19 mouse cellular contexts compared by ENCODE assay signal in the genomic region with DNA sequence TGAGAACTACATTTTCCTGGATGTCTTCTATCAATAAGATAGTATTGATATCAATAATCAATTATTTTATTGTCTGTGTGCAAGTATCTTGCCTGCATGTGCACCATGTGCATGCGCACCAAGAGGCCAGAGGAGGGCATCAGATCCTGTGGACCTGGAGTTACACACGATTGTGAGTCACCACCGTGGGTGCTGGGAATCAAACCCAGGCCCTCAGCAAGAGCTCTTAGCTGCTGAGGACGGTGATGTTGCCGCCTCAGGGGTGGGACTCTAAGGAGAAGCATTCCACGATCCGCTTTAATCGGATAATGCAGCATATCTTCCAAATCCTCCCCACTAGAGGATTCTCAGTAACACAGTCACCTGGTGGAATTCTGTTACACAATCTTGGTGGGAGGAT. TPM values are rescaled to one million over a fixed set of nuclear protein-coding genes. Genes with fewer than 3 reads are reported as not detected.
DNase-seq lines count a peak whose midpoint lies in the region; ATAC-seq lines count a peak whose summit lies in the region.
"Had no signal": no experiment of that assay in that cellular context is flagged by ENCODE, and none has a peak within 500 bp of the region (broad histone marks: within the 10 kb centered on the region; RNA-seq: fewer than 3 reads in every experiment).

No protein-coding gene starts in this region.

- no peak overlapping the region for H3K27ac ChIP-seq in hindbrain, embryonic 10.5 days
- no peak overlapping the region for H3K27ac ChIP-seq in hindbrain, embryonic 12.5 days
- no peak overlapping the region; the same call in 1 of the 2 replicates for H3K27ac ChIP-seq in hindbrain, embryonic 16.5 days (ENCODE audit: low read depth, low read length)
- H3K27ac ChIP-seq in neural tube, embryonic 14.5 days (ENCODE audit: low read depth, low read length): no peak overlapping the region
- H3K27ac ChIP-seq: heart, embryonic 10.5 days had no signal

- no peak overlapping the region for H3K9ac ChIP-seq in hindbrain, embryonic 12.5 days
- H3K9ac ChIP-seq in hindbrain, embryonic 16.5 days (ENCODE audit: low read depth, low read length): no peak overlapping the region
- no peak overlapping the region for H3K9ac ChIP-seq in neural tube, embryonic 14.5 days (replicated peaks; ENCODE audit: low read depth, low read length)
- H3K9ac ChIP-seq: midbrain, embryonic 12.5 days had no signal

- no peak overlapping the region for H3K4me2 ChIP-seq in hindbrain, embryonic 12.5 days (replicated peaks)
- H3K4me2 ChIP-seq in hindbrain, embryonic 16.5 days (ENCODE audit: low read length): peak overlapping the region; percentile 93
- peak overlapping the region; percentile 83; the same call in 1 of the 2 replicates for H3K4me2 ChIP-seq in neural tube, embryonic 14.5 days (ENCODE audit: low read depth, low read length)

- peaks cover 7% of the 10 kb centered on the region for H3K36me3 ChIP-seq in hindbrain, embryonic 10.5 days
- H3K36me3 ChIP-seq in hindbrain, embryonic 12.5 days: no peaks in the 10 kb centered on the region
- peaks cover 5% of the 10 kb centered on the region; the same call in 1 of the 2 replicates for H3K36me3 ChIP-seq in hindbrain, embryonic 16.5 days (ENCODE audit: control insufficient read depth, insufficient read depth, low read length)
- H3K36me3 ChIP-seq in neural tube, embryonic 14.5 days (ENCODE audit: control insufficient read depth, insufficient read depth, low read length): no peaks in the 10 kb centered on the region
- H3K36me3 ChIP-seq: midbrain, embryonic 12.5 days had no signal

- peaks cover 35% of the 10 kb centered on the region for H3K27me3 ChIP-seq in hindbrain, embryonic 10.5 days (ENCODE audit: insufficient read depth, poor library complexity, severe bottlenecking)
- no peaks in the 10 kb centered on the region for H3K27me3 ChIP-seq in hindbrain, embryonic 12.5 days
- H3K27me3 ChIP-seq in hindbrain, embryonic 16.5 days (replicated peaks; ENCODE audit: control insufficient read depth, insufficient read depth, low read length): no peaks in the 10 kb centered on the region
- no peaks in the 10 kb centered on the region for H3K27me3 ChIP-seq in neural tube, embryonic 14.5 days (ENCODE audit: control insufficient read depth, insufficient read depth, low read length)

- 97% methylated on average over 8 of the region's 8 CpGs for WGBS in hindbrain, embryonic 10.5 days
- WGBS in hindbrain, embryonic 12.5 days: 97% methylated on average over 8 of the region's 8 CpGs
- 98% methylated on average over 8 of the region's 8 CpGs for WGBS in hindbrain, embryonic 16.5 days
- 97% methylated on average over 8 of the region's 8 CpGs for WGBS in neural tube, embryonic 14.5 days

- no peak for DNase-seq in hindbrain, embryonic 10.5 days (ENCODE audit: low spot score)
- peak; percentile 65 for DNase-seq in cerebellum, adult 9-11 months
- DNase-seq in heart, adult 9 months (ENCODE audit: low spot score in 2 of 2): no peak
- no peak for DNase-seq in frontal cortex, adult 2 months (ENCODE audit: extremely low spot score in 1 of 2, low spot score in 1 of 2)
- DNase-seq: adrenal gland, postnatal 10 days; B cell, adult 2 months; gastrocnemius, postnatal 14 days; heart, postnatal 14 days; kidney, adult 9 months; kidney, postnatal 4 days; liver; lung, adult 2 months; lung, postnatal 4 days; thymus, postnatal 4 days had no signal

- peak overlapping the region; percentile 78; the same call in 1 of the 2 replicates for H3K4me3 ChIP-seq in hindbrain, embryonic 10.5 days
- H3K4me3 ChIP-seq in hindbrain, embryonic 12.5 days: no peak overlapping the region
- no peak overlapping the region for H3K4me3 ChIP-seq in hindbrain, embryonic 16.5 days (ENCODE audit: low read length)
- no peak overlapping the region for H3K4me3 ChIP-seq in neural tube, embryonic 14.5 days (ENCODE audit: low read depth, low read length)
- H3K4me3 ChIP-seq: heart, embryonic 10.5 days had no signal

- peaks cover 80% of the 10 kb centered on the region for H3K4me1 ChIP-seq in hindbrain, embryonic 10.5 days (replicated peaks)
- peaks cover 44% of the 10 kb centered on the region for H3K4me1 ChIP-seq in hindbrain, embryonic 12.5 days
- H3K4me1 ChIP-seq in hindbrain, embryonic 16.5 days (ENCODE audit: control insufficient read depth, insufficient read depth, low read depth, low read length): peaks cover 39% of the 10 kb centered on the region
- H3K4me1 ChIP-seq in neural tube, embryonic 14.5 days (ENCODE audit: control insufficient read depth, insufficient read depth, low read length): peaks cover 31% of the 10 kb centered on the region

- ATAC-seq in hindbrain, embryonic 12.5 days (ENCODE audit: low FRiP score): no peak
- ATAC-seq in hindbrain, embryonic 16.5 days: no peak
- no peak for ATAC-seq in neural tube, embryonic 14.5 days (ENCODE audit: low read depth)

- H3K9me3 ChIP-seq in hindbrain, embryonic 10.5 days: peaks cover 6% of the 10 kb centered on the region; the same call in 1 of the 2 replicates
- 0 out of 2 replicates have a peak, but pooled peaks cover 5% of the 10 kb centered on the region for H3K9me3 ChIP-seq in hindbrain, embryonic 12.5 days (replicated peaks)
- no peaks in the 10 kb centered on the region for H3K9me3 ChIP-seq in hindbrain, embryonic 16.5 days (ENCODE audit: control insufficient read depth, low read length)
- no peaks in the 10 kb centered on the region for H3K9me3 ChIP-seq in neural tube, embryonic 14.5 days (ENCODE audit: control insufficient read depth, low read length)
- H3K9me3 ChIP-seq: heart, embryonic 10.5 days had no signal

RNA-seq across cellular contexts. Expression of a gene that starts 2.2 kb away (rescaled TPM):
- polyA plus RNA-seq in hindbrain, embryonic 10.5 days (2016; fragmentation: Nextera tagmentation; extraction: Ambion mirVana): 12.1 and 14.5 TPM in 2 replicates
- 21.5 and 24.9 TPM in 2 replicates for polyA plus RNA-seq in hindbrain, embryonic 12.5 days (2016; fragmentation: Nextera tagmentation; extraction: Ambion mirVana)
- polyA plus RNA-seq in hindbrain, embryonic 16.5 days (2015; fragmentation: Nextera tagmentation; extraction: Ambion mirVana): 23.8 and 25.1 TPM in 2 replicates
- 28.8 and 31.1 TPM in 2 replicates for polyA plus RNA-seq in neural tube, embryonic 14.5 days (2014; fragmentation: Nextera tagmentation; extraction: Ambion mirVana)
- polyA plus RNA-seq in frontal cortex, adult 2 months (2012; rRNA removed): 26.0 and 26.5 TPM in 2 replicates
